Mouse (Mus musculus): ENCODE results near the gene Plekhb1.

Plekhb1 gene

DNA sequence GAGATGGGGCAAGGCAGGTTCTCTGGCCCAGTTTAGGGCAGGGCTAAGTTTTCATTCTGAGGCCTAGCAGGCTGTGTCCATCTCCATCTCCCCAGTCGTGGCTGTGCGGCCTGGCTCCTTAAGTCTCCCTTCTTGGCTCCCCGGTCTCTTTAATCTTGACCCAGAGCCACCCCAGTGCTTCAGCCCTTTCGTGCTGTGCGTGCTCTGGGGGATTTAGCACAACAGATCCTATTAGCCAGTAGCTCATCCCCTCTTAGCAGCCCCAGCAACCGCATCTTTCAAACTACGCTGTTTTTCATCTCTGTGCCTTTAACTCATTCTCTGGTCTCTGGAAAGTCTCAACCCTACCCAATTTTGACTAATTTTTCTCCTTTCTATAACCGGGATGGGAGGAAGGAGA, at the start of gene Plekhb1:
Gene Plekhb1 (minus strand): TSS at position 184 of the 400 bp plus-strand sequence.
- DNase-seq (ENCODE audit: low read depth in 2 of 2, low spot score in 2 of 2): no peak

GRCm38 (mm10) chr7:100706883-100707480, 44.8 kb upstream of the Plekhb1 start:
- DNase-seq (ENCODE audit: low read depth in 2 of 2, low spot score in 2 of 2): no peak

DNA sequence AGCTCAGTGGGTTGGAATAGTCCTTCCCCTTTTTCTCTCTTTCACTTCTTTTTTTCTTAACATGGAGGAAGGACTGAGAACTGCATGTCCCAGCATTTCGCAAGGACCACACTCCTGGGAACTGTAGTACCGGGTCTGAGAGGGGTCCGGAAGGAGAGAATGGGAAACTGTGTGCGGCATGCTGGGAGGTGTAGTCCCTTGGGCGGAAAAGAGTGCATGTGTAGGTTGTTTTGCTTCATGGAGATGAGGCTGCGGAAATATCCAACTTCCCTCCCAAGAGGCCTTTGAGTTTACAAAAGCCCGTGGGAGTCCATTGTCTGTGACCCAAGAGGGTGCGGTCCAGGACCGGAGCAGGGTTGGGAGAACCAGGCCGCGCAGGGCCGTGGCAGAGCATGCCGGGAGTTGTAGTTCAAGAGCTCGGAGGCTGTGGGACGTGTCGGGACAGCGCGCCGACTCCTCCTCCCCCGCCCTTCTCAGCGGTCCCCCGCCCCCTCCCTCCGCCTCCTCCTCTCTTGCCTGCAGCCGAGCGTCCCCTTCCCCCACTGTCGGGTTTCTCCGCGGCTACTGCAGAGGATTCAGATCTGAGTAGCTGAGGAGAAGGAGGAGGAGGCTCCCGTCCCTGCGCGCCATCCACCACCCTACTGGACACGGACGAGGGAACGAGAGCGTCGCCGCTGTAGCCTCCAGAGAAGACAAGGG, 44.1 kb upstream of the Plekhb1 start, which contains the start of gene Fam168a:
Gene Fam168a (plus strand): TSS at position 493 of the 699 bp plus-strand sequence.
- peak; percentile 79 to 87 for DNase-seq (ENCODE audit: low read depth in 2 of 2, low spot score in 2 of 2)

- DNase-seq (ENCODE audit: low read depth in 2 of 2, low spot score in 2 of 2): peak; percentile 11 to 32
Observed at GRCm38 (mm10) chr7:100699771-100700770, 37.9 kb upstream of the Plekhb1 start.

- DNase-seq (ENCODE audit: low read depth in 2 of 2, low spot score in 2 of 2): no peak
Observed at GRCm38 (mm10) chr7:100693199-100693598, 31.0 kb upstream of the Plekhb1 start.

GRCm38 (mm10) chr7:100688471-100688870, 26.3 kb upstream of the Plekhb1 start:
- DNase-seq (ENCODE audit: low read depth in 2 of 2, low spot score in 2 of 2): no peak

DNA sequence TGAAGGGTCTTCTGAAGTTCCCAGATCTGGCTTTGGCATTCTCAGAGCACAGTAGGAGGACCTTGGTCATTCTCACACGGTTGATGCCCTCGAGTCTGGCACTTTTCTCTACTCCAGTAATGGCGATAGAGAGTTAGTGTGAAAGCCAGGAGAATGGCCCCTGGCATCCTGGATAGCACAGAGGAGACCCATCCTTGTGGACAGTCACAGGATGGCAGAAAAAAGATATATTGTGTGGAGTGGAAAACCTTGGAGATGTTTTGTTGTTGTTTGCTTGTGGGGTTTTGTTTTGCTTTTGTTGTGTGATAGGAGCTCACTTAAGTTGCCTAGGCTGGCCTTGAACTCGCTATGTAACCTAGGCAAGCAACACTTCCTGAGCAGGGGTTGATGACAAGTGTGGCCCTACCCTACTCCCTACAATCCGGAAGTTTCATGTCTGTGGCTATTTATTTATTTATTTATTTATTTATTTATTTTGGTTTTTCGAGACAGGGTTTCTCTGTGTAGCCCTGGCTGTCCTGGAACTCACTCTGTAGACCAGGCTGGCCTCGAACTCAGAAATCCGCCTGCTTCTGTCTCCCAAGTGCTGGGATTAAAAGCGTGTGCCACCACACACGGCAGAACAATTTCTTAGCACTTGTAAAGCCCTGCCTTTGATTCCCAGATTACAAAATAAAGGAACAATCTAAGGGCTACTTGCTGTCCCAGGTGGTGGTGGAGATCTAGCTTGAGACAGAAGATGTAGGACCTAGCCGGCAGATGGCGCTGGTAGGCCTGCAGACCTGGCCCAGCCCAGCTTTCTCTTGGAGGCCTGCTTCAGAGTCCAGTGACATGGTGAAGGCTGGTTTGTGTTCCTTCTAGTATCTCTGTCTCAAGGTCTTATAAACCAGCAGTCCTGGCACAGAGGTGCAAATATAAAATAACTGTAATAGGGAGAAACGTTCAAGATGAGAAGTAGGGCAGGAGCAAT, 23.1 kb upstream of the Plekhb1 start:
- DNase-seq (ENCODE audit: low read depth in 2 of 2, low spot score in 2 of 2): peak; percentile 41 to 64

GRCm38 (mm10) chr7:100684538-100684937, 22.3 kb upstream of the Plekhb1 start:
- peak; percentile 28 to 63 for DNase-seq (ENCODE audit: low read depth in 2 of 2, low spot score in 2 of 2)

DNA sequence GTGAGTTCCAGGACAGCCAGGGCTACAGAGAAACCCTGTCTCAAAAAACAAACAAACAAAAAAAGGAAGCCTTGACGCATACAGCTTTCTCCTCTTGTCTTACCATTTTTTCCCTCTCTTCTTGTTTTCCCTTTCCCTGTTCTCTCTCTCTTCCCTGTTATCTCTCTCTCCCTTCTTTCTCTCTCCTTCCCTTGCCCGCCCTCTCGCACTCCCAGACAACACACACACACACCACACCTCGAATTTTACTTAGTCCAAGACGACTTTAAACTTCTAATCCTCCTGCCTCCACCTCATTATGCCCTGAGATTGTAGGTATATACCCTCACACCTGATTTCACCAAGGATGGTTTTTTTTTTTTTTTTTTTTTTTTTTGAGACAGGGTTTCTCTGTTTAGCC, 21.9 kb upstream of the Plekhb1 start:
- DNase-seq (ENCODE audit: low read depth in 2 of 2, low spot score in 2 of 2): no peak

DNA sequence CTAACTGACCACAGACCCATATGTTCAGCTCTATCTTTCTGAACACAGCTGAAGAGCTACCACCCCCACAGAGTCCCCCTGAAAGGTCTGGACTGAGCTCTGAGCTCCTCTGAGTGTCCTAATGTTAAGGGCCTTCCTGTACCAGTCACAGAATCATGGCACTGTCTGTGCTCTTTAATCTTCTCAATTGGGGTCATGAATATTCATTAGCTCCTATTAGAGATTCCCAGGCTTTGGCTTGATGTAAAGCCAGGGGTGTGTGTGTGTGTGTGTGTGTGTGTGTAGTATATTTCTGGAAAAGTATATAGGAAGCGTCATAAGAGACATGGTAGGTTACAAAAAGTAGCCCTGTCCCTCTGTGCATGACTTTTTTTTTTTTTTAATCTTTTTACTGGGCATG, 21.0 kb upstream of the Plekhb1 start:
- DNase-seq (ENCODE audit: low read depth in 2 of 2, low spot score in 2 of 2): no peak

DNA sequence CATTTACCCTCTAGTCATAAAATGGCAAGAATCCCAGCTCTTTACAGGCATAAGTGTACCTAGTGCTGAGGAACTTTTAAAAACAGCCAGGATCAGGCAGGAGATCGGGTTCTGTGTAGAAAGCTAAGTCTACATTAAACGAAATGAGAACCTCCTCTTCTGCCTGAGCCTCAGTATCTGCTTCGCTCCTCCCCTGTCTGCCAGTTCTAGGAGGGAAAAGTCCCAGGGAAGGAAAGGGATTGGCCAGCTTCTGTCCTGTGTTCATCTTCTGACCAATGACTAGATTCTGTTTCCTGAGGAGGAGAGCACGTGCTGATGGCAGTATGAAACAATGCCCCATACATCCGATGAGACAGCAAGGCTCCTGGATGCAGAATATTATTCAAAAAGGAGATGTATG, 18.9 kb upstream of the Plekhb1 start:
- DNase-seq (ENCODE audit: low read depth in 2 of 2, low spot score in 2 of 2): no peak

GRCm38 (mm10) chr7:100678948-100679880, 17.0 kb upstream of the Plekhb1 start:
- DNase-seq (ENCODE audit: low read depth in 2 of 2, low spot score in 2 of 2): no peak

- no peak for DNase-seq (ENCODE audit: low read depth in 2 of 2, low spot score in 2 of 2)
Observed at GRCm38 (mm10) chr7:100678052-100678451, 15.8 kb upstream of the Plekhb1 start.

DNA sequence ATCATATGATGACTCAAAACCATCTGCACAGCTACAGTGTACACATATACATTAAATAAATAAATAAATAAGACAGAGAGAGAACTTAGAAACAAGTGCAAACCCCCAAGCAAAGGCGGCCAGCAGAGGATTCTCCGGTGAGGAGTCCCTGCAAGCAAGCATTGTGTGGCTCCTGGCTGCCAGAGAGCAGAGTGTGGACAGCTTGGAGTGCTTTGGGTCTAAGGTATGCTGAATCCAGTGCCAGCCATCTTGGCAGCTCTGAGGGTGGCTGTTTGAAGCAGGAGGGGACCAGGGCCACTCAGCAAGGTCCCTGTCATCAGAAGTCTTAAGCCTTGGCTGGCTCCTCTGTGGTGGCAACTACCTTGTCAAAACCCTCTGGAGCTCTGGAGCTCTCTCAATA, 12.7 kb upstream of the Plekhb1 start:
- DNase-seq (ENCODE audit: low read depth in 2 of 2, low spot score in 2 of 2): no peak

- no peak for DNase-seq (ENCODE audit: low read depth in 2 of 2, low spot score in 2 of 2)
Observed at GRCm38 (mm10) chr7:100673452-100673851, 11.2 kb upstream of the Plekhb1 start.

- DNase-seq (ENCODE audit: low read depth in 2 of 2, low spot score in 2 of 2): no peak
Observed at GRCm38 (mm10) chr7:100670646-100671045, 8.4 kb upstream of the Plekhb1 start.

GRCm38 (mm10) chr7:100663729-100664304, 1.6 kb upstream of the Plekhb1 start:
- no peak for DNase-seq (ENCODE audit: low read depth in 2 of 2, low spot score in 2 of 2)

- DNase-seq (ENCODE audit: low read depth in 2 of 2, low spot score in 2 of 2): peak; percentile 79 to 87
Observed at GRCm38 (mm10) chr7:100663190-100663589, 976 bp upstream of the Plekhb1 start.

GRCm38 (mm10) chr7:100661264-100661663, 950 bp downstream of the Plekhb1 start:
- no peak for DNase-seq (ENCODE audit: low read depth in 2 of 2, low spot score in 2 of 2)

Data from CD8-positive naive resting alpha-beta T cell, adult 2 months (primary cell).